Mouse (Mus musculus): ENCODE data around the gene Ppp2ca.

- TF ChIP-seq CTCF (IDR thresholded peaks at IDR 0.05; ENCODE audit: extremely low read depth, insufficient read depth, insufficient read length, insufficient replicate concordance) (no peak), POLR2A (IDR thresholded peaks at IDR 0.05; ENCODE audit: low read depth, low read length) (no peak)
Observed at GRCm38 (mm10) chr11:52062406-52062805, 36.1 kb upstream of the Ppp2ca start.
